Mouse (Mus musculus): Measurements from ENCODE around the gene Selenop.

DNA sequence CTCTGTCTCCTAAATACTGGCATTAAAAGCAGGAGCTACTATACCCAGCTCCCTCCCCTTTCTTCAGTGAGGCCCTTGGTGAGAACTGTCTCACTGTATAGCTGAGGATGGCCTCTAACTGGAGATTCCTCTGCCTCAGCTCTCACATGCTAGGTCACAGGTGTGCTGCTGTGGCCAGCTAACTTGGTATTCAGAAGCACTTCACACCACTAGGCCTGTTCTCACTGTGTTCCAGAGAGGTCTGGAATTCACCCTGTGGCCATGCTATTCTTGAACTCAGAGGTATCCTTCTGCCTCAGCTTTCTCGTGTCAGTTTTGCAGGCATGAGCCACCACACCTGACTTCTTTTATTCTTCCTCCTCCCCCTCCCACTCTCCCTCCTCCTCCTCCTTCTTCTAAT lies 4.8 kb downstream of the Selenop start:
- TF ChIP-seq FLI1 (IDR thresholded peaks at IDR 0.05; ENCODE audit: low read length) (no peak), GATA1 (IDR thresholded peaks at IDR 0.05; ENCODE audit: borderline replicate concordance, low read length) (no peak)
